Comparison of ENCODE assay signal across 8 mouse cellular contexts in the genomic region with DNA sequence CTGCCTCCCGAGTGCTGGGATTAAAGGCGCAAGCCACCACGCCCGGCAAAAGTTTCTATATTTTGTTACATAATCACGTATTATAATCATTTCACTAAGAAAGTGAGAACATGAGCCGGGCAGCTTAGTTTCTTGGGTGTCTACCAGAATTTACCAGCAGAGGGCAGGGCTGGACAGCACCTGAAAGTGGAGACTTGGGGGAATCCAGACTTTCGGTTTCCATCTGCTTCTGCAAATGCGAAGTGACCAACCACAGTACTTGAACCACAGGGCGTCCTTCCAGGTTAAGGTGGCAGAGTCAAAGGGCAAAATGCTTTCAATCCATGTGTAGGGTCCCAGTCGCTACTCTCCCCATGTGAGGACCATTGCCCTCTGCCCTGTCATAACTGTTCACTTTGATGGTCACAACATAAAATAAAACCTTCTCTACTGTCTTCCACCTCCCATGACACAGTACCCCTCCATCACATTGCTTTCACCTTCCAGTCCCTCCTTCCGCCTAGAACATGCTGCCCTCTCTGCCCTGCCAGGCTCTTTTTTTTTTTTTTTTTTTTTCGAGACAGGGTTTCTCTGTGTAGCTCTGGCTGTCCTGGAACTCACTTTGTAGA. TPM values are rescaled to one million over a fixed set of nuclear protein-coding genes. Genes with fewer than 3 reads are reported as not detected.
DNase-seq lines count a peak whose midpoint lies in the region; ATAC-seq and TF ChIP-seq lines count a peak whose summit lies in the region.

No protein-coding gene starts in this region.

- peak overlapping the region; percentile 85; the same call in 1 of the 2 replicates for H3K27ac ChIP-seq in ES-E14 (ENCODE audit: insufficient read depth, low read depth, low read length, poor library complexity, severe bottlenecking)
- H3K27ac ChIP-seq in brown adipose tissue, adult 24 weeks (replicated peaks; ENCODE audit: low read depth, low read length): no peak overlapping the region
- H3K27ac ChIP-seq in heart, postnatal 0 days (ENCODE audit: low read depth): no peak overlapping the region

- DNase-seq in ES-E14 (ENCODE audit: low read depth, low spot score): peak; percentile 73
- DNase-seq in fibroblast of lung, adult 2 months (ENCODE audit: low read depth): peak; percentile 60
- DNase-seq in heart, postnatal 0 days (ENCODE audit: low spot score): peak; percentile 83
- DNase-seq in layer of hippocampus, adult 18-20 months (ENCODE audit: low spot score in 2 of 2): peak; percentile 56 to 82
- peak; percentile 86 to 91 for DNase-seq in lung, adult 18-20 months
- peak; percentile 70 for DNase-seq in ovary, postnatal 36 days (ENCODE audit: low spot score)
- peak; percentile 53 to 78 for DNase-seq in thymus, postnatal 10 days (ENCODE audit: low spot score in 2 of 2)

- no peak for TF ChIP-seq EP300 in heart, postnatal 0 days (IDR thresholded peaks at IDR 0.05; ENCODE audit: low read depth)

- peak; percentile 84 for TF ChIP-seq CTCF in heart, postnatal 0 days (IDR thresholded peaks at IDR 0.05; ENCODE audit: low read depth)

- H3K9me3 ChIP-seq in ES-E14 (ENCODE audit: control insufficient read depth, insufficient read depth, low read depth, low read length): peaks cover 5% of the 10 kb centered on the region
- 0 out of 2 replicates have a peak, but pooled peaks cover 4% of the 10 kb centered on the region for H3K9me3 ChIP-seq in heart, postnatal 0 days (replicated peaks; ENCODE audit: control insufficient read depth, low read length)

- no peak overlapping the region for H3K4me3 ChIP-seq in ES-E14 (ENCODE audit: insufficient read depth in 1 of 2, low read depth in 1 of 2, low read length in 2 of 2, poor library complexity in 1 of 2, severe bottlenecking in 1 of 2)
- H3K4me3 ChIP-seq in brown adipose tissue, adult 24 weeks (ENCODE audit: insufficient read depth, low read depth, low read length): peak overlapping the region; percentile 40
- peak overlapping the region; percentile 36 for H3K4me3 ChIP-seq in heart, postnatal 0 days (ENCODE audit: low read depth, low read length)

- no peaks in the 10 kb centered on the region for H3K27me3 ChIP-seq in heart, postnatal 0 days (ENCODE audit: control insufficient read depth, insufficient read depth, low read length)

- ATAC-seq in heart, postnatal 0 days (ENCODE audit: insufficient read depth, low read depth): peak; percentile 53; the same call in 1 of the 2 replicates

- H3K4me1 ChIP-seq in ES-E14 (ENCODE audit: control insufficient read depth in 2 of 2, insufficient read depth in 2 of 2, low read length in 2 of 2, poor library complexity in 1 of 2): peaks cover 8 to 11% of the 10 kb centered on the region in 2 experiments
- no peaks in the 10 kb centered on the region for H3K4me1 ChIP-seq in brown adipose tissue, adult 24 weeks (ENCODE audit: control insufficient read depth, insufficient read depth, insufficient read length, low read length)
- H3K4me1 ChIP-seq in heart, postnatal 0 days (ENCODE audit: control insufficient read depth, insufficient read depth): no peaks in the 10 kb centered on the region

- in situ Hi-C loops in ES-E14 (cut with MboI; ENCODE audit: low sequenced_read_pairs in 2 of 2, unreplicated experiment in 2 of 2): no loop called here

- 18% methylated on average over 11 of the region's 12 CpGs for WGBS in heart, postnatal 0 days

- no peaks in the 10 kb centered on the region; the same call in 1 of the 2 replicates for H3K36me3 ChIP-seq in ES-E14 (ENCODE audit: control insufficient read depth, insufficient read depth, low read length, poor library complexity, severe bottlenecking)
- H3K36me3 ChIP-seq in heart, postnatal 0 days (replicated peaks; ENCODE audit: control insufficient read depth, insufficient read depth, low read length): no peaks in the 10 kb centered on the region

- no peak overlapping the region for H3K9ac ChIP-seq in ES-E14 (ENCODE audit: insufficient read depth, low read depth, low read length, poor library complexity, severe bottlenecking)
- peak overlapping the region; percentile 32; the same call in 1 of the 2 replicates for H3K9ac ChIP-seq in heart, postnatal 0 days (replicated peaks; ENCODE audit: low read depth, low read length)

- peak overlapping the region; percentile 58 for H3K4me2 ChIP-seq in heart, postnatal 0 days (ENCODE audit: low read depth, low read length)

TF ChIP-seq in ES-E14, 5 proteins besides CTCF, POLR2A, EP300 and RAD21:
- TF ChIP-seq ZNF384 (IDR thresholded peaks at IDR 0.05; ENCODE audit: low read depth, low read length): 0 out of 2 replicates have a peak, but pooled peaks have one; percentile 7
- peak; percentile 87 for TF ChIP-seq ZC3H11A (IDR thresholded peaks at IDR 0.05; ENCODE audit: borderline replicate concordance, low read depth, low read length)
- no peak for TF ChIP-seq HCFC1 (IDR thresholded peaks at IDR 0.05; ENCODE audit: borderline replicate concordance, insufficient read depth, low read length)

RNA-seq across cellular contexts. Expression of gene Actr2, which starts 20.3 kb away (rescaled TPM):
- total RNA-seq in ES-E14 (2012; rRNA removed): 70.3 and 107 TPM in 2 replicates
- 55.9 and 60.4 TPM in 2 replicates for polyA plus RNA-seq in brown adipose tissue, adult 24 weeks (2012; ENCODE audit: insufficient read depth, insufficient read length, missing spikeins)
- total RNA-seq in heart, postnatal 0 days (2014; rRNA removed; ENCODE audit: low replicate concordance): 18.4 and 25.2 TPM in 2 replicates
- polyA plus RNA-seq in heart, postnatal 0 days (2015; fragmentation: Nextera tagmentation; extraction: Ambion mirVana): 58.8 and 59.7 TPM in 2 replicates
- total RNA-seq in layer of hippocampus, adult 18-20 months (2021): 100 to 1,000 TPM; 335 to 358 TPM

Comparison
In these comparisons a context has a peak if more than half of its experiments do, and no peak if none do; other contexts are left out.
1. H3K4me3 ChIP-seq: peak in brown adipose tissue, adult 24 weeks (single experiment) and heart, postnatal 0 days (single experiment); none in ES-E14 (0 of 2).
2. Peak in every context shown above with its lines, with median percentiles within 50 percentile points of each other: DNase-seq.